Mouse (Mus musculus) liver, embryonic 14 days (tissue): Measurements from ENCODE around the gene Mrpl27. TPM values are rescaled to one million over a fixed set of nuclear protein-coding genes. Genes with fewer than 3 reads are reported as not detected.

Experiments
- polyA plus RNA-seq: library from polyadenylated mRNA; depleted of rRNA; stranded (reverse); fragments of >200 nt; gene quantifications from 2 replicates; pipeline ENCODE4 v1.2.3, GENCODE M21; 2012; rRNA removed

Gene Mrpl27
- polyA plus RNA-seq, result 58.6 and 65.0 TPM in 2 replicates

GRCm38 (mm10) chr11:94653663-94654436 is at the start of gene Mrpl27, which contains the start of gene Eme1:
TSS of gene Mrpl27 (plus strand) at chr11:94653767.
TSS of gene Eme1 (minus strand) at chr11:94653964.

GRCm38 (mm10) chr11:94629199-94629883 is 24.2 kb upstream of the Mrpl27 start, which contains the start of gene Lrrc59:
TSS of gene Lrrc59 (plus strand) at chr11:94629767.

GRCm38 (mm10) chr11:94676754-94677606 is 23.4 kb downstream of the Mrpl27 start, which contains the start of gene Xylt2:
TSS of gene Xylt2 (minus strand) at chr11:94677515.

DNA sequence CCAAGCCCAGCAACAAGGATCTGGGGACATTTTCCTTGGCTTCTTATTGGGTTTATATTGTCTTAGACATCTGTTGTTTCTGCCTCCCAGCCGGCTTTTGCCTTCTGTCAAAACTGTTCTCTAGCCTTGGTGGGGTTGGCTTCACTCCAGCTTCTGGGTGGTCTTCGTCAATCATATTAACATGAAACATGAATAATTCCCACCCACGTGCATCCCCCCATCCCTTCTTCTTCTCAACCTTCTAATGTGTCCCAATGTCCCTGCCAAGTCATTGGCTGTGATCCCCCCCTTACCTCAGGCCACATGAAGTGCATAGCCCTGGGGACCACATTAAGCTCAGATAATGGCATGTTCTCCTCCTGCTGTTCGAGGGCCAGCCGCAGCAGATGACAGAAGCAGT is 50.9 kb downstream of the Mrpl27 start, which contains the start of gene Gm11541:
TSS of gene Gm11541 (minus strand) at position 28 of the 400 bp plus-strand sequence.

Other genes with a start within 250 kb of the Mrpl27 start
- 6.3 and 7.3 TPM in 2 replicates for gene Cacna1g, start 179.6 kb upstream of the Mrpl27 start, polyA plus RNA-seq
- not detected in 2 replicates for gene Spata20, start 167.6 kb upstream of the Mrpl27 start, polyA plus RNA-seq
- gene Epn3, start 153.8 kb upstream of the Mrpl27 start, polyA plus RNA-seq, result 0.02 and 0.05 TPM in 2 replicates
- 0.06 and 0.08 TPM in 2 replicates for gene Mycbpap, start 132.0 kb upstream of the Mrpl27 start, polyA plus RNA-seq
- 1.1 and 1.5 TPM in 2 replicates for gene Rsad1, start 104.5 kb upstream of the Mrpl27 start, polyA plus RNA-seq
- 0.02 and 0.06 TPM in 2 replicates for gene Chad, start 88.7 kb upstream of the Mrpl27 start, polyA plus RNA-seq
- gene Acsf2, start 51.9 kb upstream of the Mrpl27 start, polyA plus RNA-seq, result 3.5 and 4.0 TPM in 2 replicates
- 54.1 and 56.5 TPM in 2 replicates for gene Lrrc59, start 24.0 kb upstream of the Mrpl27 start, polyA plus RNA-seq
- gene Eme1, start 197 bp downstream of the Mrpl27 start, polyA plus RNA-seq, result 14.1 and 15.7 TPM in 2 replicates
- gene Xylt2, start 23.7 kb downstream of the Mrpl27 start, polyA plus RNA-seq, result 2.3 and 2.7 TPM in 2 replicates
- not detected in 2 replicates for gene Gm11541, start 50.7 kb downstream of the Mrpl27 start, polyA plus RNA-seq
- gene Cdc34b, start 88.0 kb downstream of the Mrpl27 start, polyA plus RNA-seq, result 0.02 TPM in 1 of 2 replicates, not detected in the other
- gene Tmem92, start 128.9 kb downstream of the Mrpl27 start, polyA plus RNA-seq, result not detected in 2 replicates